Mouse (Mus musculus): ENCODE measurements around the gene Lkaaear1. TPM values are rescaled to one million over a fixed set of nuclear protein-coding genes. Genes with fewer than 3 reads are reported as not detected.
A peak's percentile ranks its signal among the peaks of the same experiment; 100 is the strongest.

Lkaaear1 gene
- polyA plus RNA-seq, 1 experiment from 2014 or later = not detected

DNA sequence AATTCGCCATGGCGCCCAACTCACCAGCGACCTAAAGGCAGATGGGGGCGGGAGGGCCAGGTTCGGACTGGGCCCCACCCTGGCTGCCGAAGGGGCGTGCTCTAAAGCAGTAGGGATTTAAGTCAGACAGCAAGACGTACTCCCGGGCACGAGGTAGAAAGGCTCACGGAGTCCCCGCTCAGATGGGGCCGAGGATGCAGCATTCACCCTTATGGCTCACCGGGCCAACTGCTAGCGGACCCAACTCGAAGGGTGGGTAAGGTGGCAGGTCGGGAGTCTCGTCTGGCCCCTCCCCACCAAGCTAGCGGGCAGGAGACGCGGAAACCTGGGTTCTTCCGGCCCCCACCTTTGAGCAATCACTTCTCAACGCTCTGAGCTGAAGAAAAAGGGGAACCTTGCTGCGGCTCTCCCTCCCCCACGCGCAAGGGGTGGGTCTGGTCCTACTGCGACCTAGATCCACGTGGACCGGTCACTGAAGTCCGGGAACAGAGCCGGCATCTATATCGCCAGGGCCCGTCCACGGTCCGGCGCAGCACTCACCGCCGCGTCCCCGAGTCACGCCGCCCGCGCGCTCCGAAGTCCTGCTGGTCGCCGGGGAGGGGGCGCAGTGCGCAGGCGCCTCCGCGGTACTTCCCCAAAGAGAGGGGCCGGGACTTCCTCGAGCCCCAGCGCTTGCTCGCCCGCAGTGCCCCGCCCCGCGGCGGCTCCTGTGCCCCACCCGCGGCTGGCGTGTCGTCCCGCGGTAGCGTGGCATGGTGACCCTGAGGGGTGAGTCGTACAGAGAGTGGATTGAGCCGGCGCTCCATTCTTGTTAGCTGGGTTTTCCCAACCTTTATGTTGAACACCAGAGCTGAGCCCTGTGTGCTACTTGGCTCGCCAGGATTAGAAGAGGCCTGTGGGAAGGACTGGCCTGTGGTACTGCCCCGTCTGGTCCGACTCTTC, 4.6 kb downstream of the Lkaaear1 start, which contains the start of gene Rgs19:
Gene Rgs19, minus strand, starts transcription at position 639 of the 942 bp plus-strand sequence.
- WGBS = under 1% methylated on average over 75 of the region's 75 CpGs

DNA sequence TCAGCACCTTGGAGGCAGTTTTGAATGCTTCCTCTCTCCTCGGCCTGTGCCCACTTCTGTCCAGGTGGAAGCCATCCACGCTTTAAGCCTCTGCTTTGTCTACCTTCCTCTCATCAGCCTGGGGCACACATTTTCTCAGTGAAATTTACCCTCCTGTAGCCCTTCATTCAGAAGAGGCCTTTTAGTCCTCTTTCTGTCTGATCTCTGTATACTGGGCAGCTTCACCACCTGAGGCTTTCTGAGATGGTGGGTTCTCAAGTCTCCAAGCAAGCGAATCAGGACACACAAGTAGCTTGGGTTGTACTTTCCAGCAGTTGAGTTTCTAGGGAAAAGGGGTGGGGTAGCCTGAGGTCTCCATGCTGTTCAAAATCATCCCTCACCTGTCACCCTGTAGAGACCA, 5.9 kb downstream of the Lkaaear1 start:
- peaks cover 10% of the 10 kb centered on the region; the same call in 1 of the 2 replicates for H3K4me1 ChIP-seq (ENCODE audit: insufficient read depth)
- 82% methylated on average over 3 of the region's 3 CpGs for WGBS
- 0 out of 2 replicates have a peak, but pooled peaks cover 3% of the 10 kb centered on the region for H3K27me3 ChIP-seq (ENCODE audit: insufficient read depth, low read length)
- DNase-seq = no peak
- H3K9ac ChIP-seq = no peak overlapping the region; the same call in 1 of the 2 replicates
- no peak for ATAC-seq (ENCODE audit: insufficient read depth)
- no peak overlapping the region for H3K27ac ChIP-seq (ENCODE audit: low read depth)
- peaks cover 23% of the 10 kb centered on the region for H3K36me3 ChIP-seq (ENCODE audit: insufficient read depth)
- no peaks in the 10 kb centered on the region for H3K9me3 ChIP-seq (ENCODE audit: low read depth, low read length)
- H3K4me2 ChIP-seq = peak overlapping the region; percentile 85
- peak overlapping the region; percentile 68; the same call in 1 of the 2 replicates for H3K4me3 ChIP-seq (ENCODE audit: low read depth, low read length)
- TF ChIP-seq CTCF (IDR thresholded peaks at IDR 0.05; ENCODE audit: low read depth) = no peak

More for the DNA sequence above, 4.6 kb downstream of the Lkaaear1 start, which contains the start of gene Rgs19:
- Histone ChIP-seq H3K27me3 (ENCODE audit: insufficient read depth, low read length) (0 out of 2 replicates have a peak, but pooled peaks cover 4% of the 10 kb centered on the region), H3K36me3 (ENCODE audit: insufficient read depth) (peaks cover 17% of the 10 kb centered on the region), H3K9me3 (ENCODE audit: low read depth, low read length) (no peaks in the 10 kb centered on the region), H3K4me2 (peak within 1 kb of the TSS; percentile 85), H3K9ac (peak within 1 kb of the TSS; percentile 66), H3K4me1 (ENCODE audit: insufficient read depth) (peaks cover 10% of the 10 kb centered on the region; the same call in 1 of the 2 replicates), H3K27ac (ENCODE audit: low read depth) (peak within 1 kb of the TSS; percentile 46; the same call in 1 of the 2 replicates), H3K4me3 (ENCODE audit: low read depth, low read length) (peak within 1 kb of the TSS; percentile 68)
- DNase-seq (peak; percentile 88), ATAC-seq (ENCODE audit: insufficient read depth) (peak; percentile 86)
- TF ChIP-seq CTCF (IDR thresholded peaks at IDR 0.05; ENCODE audit: low read depth) = no peak

DNA sequence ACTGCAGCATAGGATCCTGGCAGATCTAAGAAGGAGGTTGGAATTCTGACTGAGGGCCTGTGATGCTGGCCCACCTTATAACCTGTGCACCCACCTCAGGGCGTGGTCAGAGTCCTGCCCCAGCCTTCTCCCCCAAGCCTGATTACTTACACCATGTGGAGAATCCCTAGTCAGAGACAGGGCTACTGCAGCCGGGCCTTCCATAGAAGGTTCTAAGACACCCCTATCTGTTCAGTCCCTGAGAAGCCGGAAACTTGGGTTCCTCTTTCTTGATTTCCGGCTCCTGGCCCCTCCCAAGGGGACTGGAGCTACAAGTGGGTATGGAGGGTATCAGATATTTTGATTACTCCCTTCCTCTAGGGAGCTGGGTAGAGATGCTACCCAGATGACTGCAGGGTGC, 6.7 kb downstream of the Lkaaear1 start:
- Histone ChIP-seq H3K9me3 (ENCODE audit: low read depth, low read length) (no peaks in the 10 kb centered on the region), H3K36me3 (ENCODE audit: insufficient read depth) (peaks cover 30% of the 10 kb centered on the region), H3K4me2 (peak overlapping the region; percentile 85; the same call in 1 of the 2 replicates), H3K4me3 (ENCODE audit: low read depth, low read length) (no peak overlapping the region; the same call in 1 of the 2 replicates), H3K4me1 (ENCODE audit: insufficient read depth) (peaks cover 10% of the 10 kb centered on the region; the same call in 1 of the 2 replicates), H3K27ac (ENCODE audit: low read depth) (no peak overlapping the region), H3K27me3 (ENCODE audit: insufficient read depth, low read length) (no peaks in the 10 kb centered on the region), H3K9ac (peak overlapping the region; percentile 16; the same call in 1 of the 2 replicates)
- DNase-seq = no peak
- no peak for ATAC-seq (ENCODE audit: insufficient read depth)
- WGBS = 87% methylated on average over 4 of the region's 4 CpGs
- TF ChIP-seq CTCF (IDR thresholded peaks at IDR 0.05; ENCODE audit: low read depth) = no peak

DNA sequence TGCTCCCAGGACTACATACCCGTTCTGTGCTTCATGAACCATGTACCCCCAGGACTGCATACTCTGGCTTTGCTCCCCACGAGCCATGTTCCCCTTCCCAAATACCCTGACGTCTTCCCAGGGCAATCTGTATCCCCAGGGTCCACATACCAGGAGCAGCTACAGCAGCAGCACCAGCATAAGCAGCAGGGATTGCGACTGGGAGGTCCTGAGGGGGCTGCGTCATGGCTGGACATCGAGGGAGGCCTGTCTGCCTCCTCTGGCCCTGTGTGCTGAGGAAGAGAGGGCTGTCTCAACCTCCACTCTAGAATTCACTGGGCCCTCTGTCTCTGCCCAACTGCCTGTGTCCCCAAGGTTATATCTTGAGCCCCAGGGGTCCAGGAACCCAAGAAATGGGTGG, 7.2 kb downstream of the Lkaaear1 start:
- no peak for ATAC-seq (ENCODE audit: insufficient read depth)

DNA sequence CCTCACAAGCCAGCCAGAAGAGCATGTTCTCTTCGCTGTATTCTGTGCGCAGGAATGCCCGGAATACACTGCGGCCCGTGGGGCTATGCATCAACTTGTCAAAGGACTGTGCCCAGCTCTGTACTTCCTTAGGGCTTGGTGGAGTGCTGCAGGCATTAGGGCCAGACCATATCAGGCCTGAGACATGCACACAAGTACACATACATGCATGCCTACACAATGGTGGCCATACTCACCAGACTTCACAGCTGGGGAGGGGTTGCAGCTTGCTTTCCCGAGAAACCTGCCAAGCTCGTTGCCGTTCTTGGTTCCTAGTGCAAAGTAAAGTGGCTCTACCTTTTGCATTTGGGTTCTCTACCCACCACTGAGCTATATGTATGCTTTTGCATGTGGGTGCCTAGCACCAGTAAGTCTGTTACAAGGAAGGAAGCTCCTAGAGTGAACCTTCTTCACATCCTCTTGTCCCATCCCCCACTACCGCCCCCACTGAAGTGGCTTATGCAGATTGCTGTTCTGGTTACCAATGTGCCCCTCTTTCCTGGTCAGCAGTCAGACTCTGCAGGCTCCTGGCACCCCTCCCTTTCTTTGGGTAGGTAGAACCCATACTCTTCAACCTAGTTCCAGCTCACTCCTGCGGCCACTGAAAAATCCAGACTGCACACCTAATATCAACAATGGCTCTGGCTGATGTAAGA, 8.6 kb downstream of the Lkaaear1 start:
- Histone ChIP-seq H3K27me3 (ENCODE audit: insufficient read depth, low read length) (no peaks in the 10 kb centered on the region), H3K9me3 (ENCODE audit: low read depth, low read length) (no peaks in the 10 kb centered on the region), H3K4me1 (ENCODE audit: insufficient read depth) (peaks cover 10% of the 10 kb centered on the region; the same call in 1 of the 2 replicates), H3K27ac (ENCODE audit: low read depth) (no peak overlapping the region), H3K4me2 (no peak overlapping the region), H3K4me3 (ENCODE audit: low read depth, low read length) (no peak overlapping the region), H3K36me3 (ENCODE audit: insufficient read depth) (peaks cover 43% of the 10 kb centered on the region), H3K9ac (no peak overlapping the region)
- 87% methylated on average over 10 of the region's 10 CpGs for WGBS
- no peak for TF ChIP-seq CTCF (IDR thresholded peaks at IDR 0.05; ENCODE audit: low read depth)
- DNase-seq = no peak
- no peak for ATAC-seq (ENCODE audit: insufficient read depth)

More for the DNA sequence above, 7.2 kb downstream of the Lkaaear1 start:
- 87% methylated on average over 6 of the region's 6 CpGs for WGBS
- Histone ChIP-seq H3K9me3 (ENCODE audit: low read depth, low read length) (no peaks in the 10 kb centered on the region), H3K36me3 (ENCODE audit: insufficient read depth) (peaks cover 35% of the 10 kb centered on the region), H3K4me3 (ENCODE audit: low read depth, low read length) (no peak overlapping the region), H3K27ac (ENCODE audit: low read depth) (no peak overlapping the region), H3K4me1 (ENCODE audit: insufficient read depth) (peaks cover 10% of the 10 kb centered on the region; the same call in 1 of the 2 replicates), H3K4me2 (no peak overlapping the region), H3K27me3 (ENCODE audit: insufficient read depth, low read length) (no peaks in the 10 kb centered on the region), H3K9ac (peak overlapping the region; percentile 16; the same call in 1 of the 2 replicates)
- TF ChIP-seq CTCF (IDR thresholded peaks at IDR 0.05; ENCODE audit: low read depth) = no peak
- DNase-seq = no peak

DNA sequence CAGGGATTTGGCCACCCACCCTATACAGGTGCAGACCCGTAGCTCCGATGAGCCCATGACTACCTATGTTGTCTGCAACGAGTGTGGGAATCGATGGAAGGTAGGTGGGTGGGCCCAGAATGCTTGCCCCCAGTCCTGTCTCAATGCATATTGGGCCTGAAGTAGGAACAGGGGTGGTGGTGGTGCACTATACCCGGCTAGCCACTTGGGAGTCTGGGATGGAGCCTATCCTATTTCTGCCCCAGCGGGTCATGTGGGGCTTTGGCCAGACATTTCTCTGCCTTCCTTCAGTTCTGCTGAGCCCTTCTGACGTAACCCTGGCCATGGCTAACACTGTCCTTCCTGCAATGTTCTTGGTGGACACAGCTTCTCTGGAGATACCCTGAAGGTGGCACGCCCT, 10.7 kb downstream of the Lkaaear1 start:
- H3K27me3 ChIP-seq (ENCODE audit: insufficient read depth, low read length) = no peaks in the 10 kb centered on the region
- ATAC-seq (ENCODE audit: insufficient read depth) (no peak), DNase-seq (no peak)
- peaks cover 43% of the 10 kb centered on the region for H3K36me3 ChIP-seq (ENCODE audit: insufficient read depth)
- H3K4me3 ChIP-seq (ENCODE audit: low read depth, low read length) = no peak overlapping the region
- no peaks in the 10 kb centered on the region for H3K9me3 ChIP-seq (ENCODE audit: low read depth, low read length)
- no peak overlapping the region for H3K9ac ChIP-seq
- 95% methylated on average over 8 of the region's 8 CpGs for WGBS
- H3K27ac ChIP-seq (ENCODE audit: low read depth) = no peak overlapping the region
- TF ChIP-seq CTCF (IDR thresholded peaks at IDR 0.05; ENCODE audit: low read depth) = no peak
- H3K4me2 ChIP-seq = no peak overlapping the region
- H3K4me1 ChIP-seq (ENCODE audit: insufficient read depth) = peaks cover under 1% of the 10 kb centered on the region; the same call in 1 of the 2 replicates

All from lung, embryonic 14.5 days (tissue).